Mouse (Mus musculus) ES-CJ7 (cell line): ENCODE measurements at regions not wholly inside any gene's neighbourhood (a gene's known extent, or its start where the extent isn't known, plus 50 kb on each side); places are given as distances from the start of the nearest gene placed in this dataset.

Experiments
- DNase-seq: peaks from one replicate; pipeline ENCODE4 v3.0.0; 2011; ENCODE audit warnings: low read depth, low spot score

DNA sequence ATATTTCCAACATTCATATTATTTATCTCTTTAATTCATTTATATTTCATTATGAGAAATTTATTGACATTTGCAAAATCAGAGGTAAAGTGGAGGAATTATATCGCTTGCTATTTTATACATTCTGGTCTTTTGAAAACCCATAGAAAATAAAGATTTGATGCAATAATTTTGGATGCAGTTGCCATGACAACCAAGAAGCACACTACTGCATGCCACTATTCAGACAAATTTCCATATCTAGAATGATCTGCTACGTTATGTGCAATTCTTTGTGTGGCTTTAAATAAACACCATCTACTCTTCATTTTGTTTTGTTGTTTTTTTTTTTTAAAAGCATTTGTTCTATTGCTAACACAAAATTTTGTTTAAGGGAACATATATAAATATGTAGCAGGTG is 474.4 kb downstream of the Pcdh18 start:
- DNase-seq: no peak

DNA sequence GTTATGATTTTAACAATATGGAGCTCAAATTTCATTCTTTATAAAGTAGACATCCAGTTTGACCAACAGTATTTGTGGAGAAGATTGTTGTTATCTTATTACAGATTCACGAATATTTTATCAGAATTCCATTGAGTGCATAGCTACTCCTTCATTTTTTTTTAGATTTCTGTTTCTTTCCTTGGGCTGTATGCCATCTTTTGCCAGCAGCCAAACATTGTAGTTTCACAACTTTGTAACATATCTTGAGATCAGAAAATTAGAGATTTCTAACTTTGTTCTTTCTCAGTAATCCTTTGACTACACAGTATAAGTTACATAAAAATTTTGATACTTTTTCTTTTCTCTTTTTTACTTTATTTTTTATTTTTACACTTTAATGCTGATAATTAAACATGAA is 478.8 kb downstream of the Pcdh18 start:
- DNase-seq: no peak

GRCm38 (mm10) chr3:49274286-49274923 is 482.7 kb downstream of the Pcdh18 start:
- DNase-seq: no peak

DNA sequence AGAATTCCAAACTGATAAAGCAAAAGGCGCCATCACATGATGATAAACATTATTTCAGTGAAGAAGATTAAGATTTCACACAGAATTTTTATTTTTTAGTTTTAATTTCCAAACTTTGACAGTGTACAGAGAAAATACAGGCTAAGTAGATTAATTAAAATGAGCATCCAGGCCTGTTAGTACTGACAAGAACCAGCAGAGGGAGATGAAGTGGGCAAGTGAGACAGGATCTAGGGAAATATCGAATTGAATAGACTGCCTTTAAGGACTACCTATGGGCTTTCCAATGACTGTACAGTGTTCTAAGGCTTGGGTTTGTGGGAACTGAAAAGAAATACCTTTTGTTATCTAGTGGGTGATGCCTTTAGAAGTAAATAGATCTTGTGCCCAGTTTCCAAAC is 491.1 kb downstream of the Pcdh18 start:
- DNase-seq: peak; percentile 8
